Mouse (Mus musculus) olfactory bulb, adult 2 months (tissue): ENCODE results near the gene Pde8a.

Experiments used
- CTCF ChIP-seq: fragments of 200-500 bp; IDR thresholded peaks from 2 replicates; pipeline ENCODE4 v1.5.1; 2012; ENCODE audit warnings: low read depth, mild to moderate bottlenecking, low read length, moderate library complexity; ENCODE audit not compliant: insufficient read depth
- POLR2A ChIP-seq: fragments of 200-500 bp; IDR thresholded peaks from 2 replicates; pipeline ENCODE4 v1.6.1; 2012; ENCODE audit warnings: mild to moderate bottlenecking, low read depth, low read length, moderate library complexity; ENCODE audit not compliant: insufficient read depth

- TF ChIP-seq CTCF (no peak), POLR2A (no peak)
Measured at GRCm38 (mm10) chr7:81351826-81352225, 138.4 kb downstream of the Pde8a start.
